Mouse (Mus musculus): ENCODE results near the gene Ptx4.

Ptx4 gene

DNA sequence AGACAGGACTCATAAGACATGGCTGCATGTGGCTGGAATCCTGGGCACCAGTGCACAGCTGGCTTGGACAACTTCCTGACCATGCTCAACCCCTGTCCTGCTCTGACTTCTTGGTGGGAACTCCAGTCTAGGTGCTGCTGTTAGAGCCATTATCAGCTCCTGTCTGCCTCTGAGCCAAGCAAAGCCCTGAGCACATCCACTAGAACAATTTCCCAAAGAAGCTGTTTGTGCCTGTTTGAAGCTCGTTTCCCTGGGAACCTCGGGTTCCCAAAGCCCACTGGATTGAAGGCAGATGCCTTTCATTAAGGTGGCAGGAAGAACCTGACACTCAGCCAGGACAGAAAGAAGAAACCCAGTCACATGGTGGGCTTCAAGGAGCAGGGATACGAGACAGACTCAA lies at the start of gene Ptx4:
Ptx4 (plus strand) TSS at position 355 of the 400 bp plus-strand sequence.
- DNase-seq (ENCODE audit: low spot score in 2 of 2) = no peak

GRCm38 (mm10) chr17:25076906-25077305 lies 43.7 kb upstream of the Ptx4 start:
- DNase-seq (ENCODE audit: low spot score in 2 of 2) = peak in 1 of 2 experiments; percentile 23

- peak in 1 of 2 experiments; percentile 34 for DNase-seq (ENCODE audit: low spot score in 2 of 2)
Observed at GRCm38 (mm10) chr17:25077771-25078372, 42.7 kb upstream of the Ptx4 start.

- no peak for DNase-seq (ENCODE audit: low spot score in 2 of 2)
Observed at GRCm38 (mm10) chr17:25080210-25080609, 40.4 kb upstream of the Ptx4 start.

- DNase-seq (ENCODE audit: low spot score in 2 of 2) = no peak
Observed at GRCm38 (mm10) chr17:25080960-25081381, 39.6 kb upstream of the Ptx4 start.

- no peak for DNase-seq (ENCODE audit: low spot score in 2 of 2)
Observed at GRCm38 (mm10) chr17:25082081-25082847, 38.3 kb upstream of the Ptx4 start.

DNA sequence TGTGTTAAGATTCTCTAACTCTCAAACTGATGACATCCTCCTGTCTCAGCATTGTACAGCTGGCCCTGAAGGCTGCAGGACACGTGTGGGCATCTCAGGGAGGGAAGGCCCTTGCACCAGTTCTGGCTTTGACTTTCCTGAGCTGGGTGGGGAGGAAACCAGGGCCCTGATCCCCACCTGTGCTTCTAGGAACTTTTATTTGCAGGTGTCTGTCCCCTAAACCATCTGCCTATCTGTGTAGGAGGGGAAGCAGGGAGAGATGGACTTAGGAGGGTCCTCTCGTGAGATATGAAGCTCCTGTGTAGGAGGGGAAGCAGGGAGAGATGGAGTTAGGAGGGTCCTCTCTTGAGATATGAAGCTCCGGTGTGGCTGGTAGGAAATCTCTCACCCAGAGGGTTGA lies 37.7 kb upstream of the Ptx4 start:
- no peak for DNase-seq (ENCODE audit: low spot score in 2 of 2)

DNA sequence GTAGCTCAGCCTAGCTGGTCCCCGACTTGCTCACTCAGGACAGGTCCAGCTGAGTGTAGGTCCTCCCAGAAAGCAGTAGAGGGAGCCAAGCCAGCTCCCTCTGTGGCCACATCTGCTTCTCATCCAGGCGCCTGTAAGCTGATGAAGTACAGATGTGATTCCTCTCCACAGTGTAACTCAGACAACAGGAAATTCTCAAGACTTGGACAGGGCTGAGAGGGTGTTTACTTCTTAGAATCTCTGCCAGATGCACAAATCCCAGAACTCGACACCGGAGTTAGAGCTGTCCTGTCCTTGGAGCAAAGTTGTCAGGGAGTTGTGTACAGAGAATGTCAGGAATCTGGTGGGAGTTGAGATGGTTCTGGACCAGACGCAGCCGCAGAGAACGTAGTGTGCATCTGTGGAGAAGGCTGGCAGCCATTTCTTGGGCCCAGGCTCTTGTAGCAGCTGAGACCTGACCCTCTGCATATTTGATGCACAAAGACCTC lies 37.1 kb upstream of the Ptx4 start, which contains the start of gene Tmem204:
Tmem204 (minus strand) TSS at position 148 of the 488 bp plus-strand sequence.
- no peak for DNase-seq (ENCODE audit: low spot score in 2 of 2)

- no peak for DNase-seq (ENCODE audit: low spot score in 2 of 2)
Observed at GRCm38 (mm10) chr17:25084835-25085385, 35.6 kb upstream of the Ptx4 start.

GRCm38 (mm10) chr17:25086724-25087123 lies 33.8 kb upstream of the Ptx4 start:
- no peak for DNase-seq (ENCODE audit: low spot score in 2 of 2)

GRCm38 (mm10) chr17:25089158-25089557 lies 31.4 kb upstream of the Ptx4 start:
- DNase-seq (ENCODE audit: low spot score in 2 of 2) = no peak

GRCm38 (mm10) chr17:25090450-25090849 lies 30.1 kb upstream of the Ptx4 start:
- no peak for DNase-seq (ENCODE audit: low spot score in 2 of 2)

DNA sequence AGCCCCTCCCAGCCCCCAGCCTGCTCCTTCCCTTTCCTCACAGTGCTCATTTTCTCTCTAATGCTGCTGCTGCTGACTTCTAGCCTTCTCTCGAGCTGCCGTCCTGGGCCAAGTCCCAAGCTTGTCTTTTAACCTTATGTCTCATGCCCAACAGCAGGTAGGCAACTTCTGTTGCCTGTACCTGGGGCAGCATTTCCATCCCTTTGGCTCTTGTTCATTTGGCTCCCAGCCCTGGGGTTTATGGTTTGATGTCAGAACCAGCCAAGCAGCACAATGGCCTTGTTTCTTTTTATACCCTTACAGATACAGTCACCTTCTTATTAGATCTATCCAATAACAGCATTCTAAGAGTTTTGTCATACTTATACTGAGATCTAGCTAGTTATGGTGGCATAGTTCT lies 24.3 kb upstream of the Ptx4 start:
- no peak for DNase-seq (ENCODE audit: low spot score in 2 of 2)

DNA sequence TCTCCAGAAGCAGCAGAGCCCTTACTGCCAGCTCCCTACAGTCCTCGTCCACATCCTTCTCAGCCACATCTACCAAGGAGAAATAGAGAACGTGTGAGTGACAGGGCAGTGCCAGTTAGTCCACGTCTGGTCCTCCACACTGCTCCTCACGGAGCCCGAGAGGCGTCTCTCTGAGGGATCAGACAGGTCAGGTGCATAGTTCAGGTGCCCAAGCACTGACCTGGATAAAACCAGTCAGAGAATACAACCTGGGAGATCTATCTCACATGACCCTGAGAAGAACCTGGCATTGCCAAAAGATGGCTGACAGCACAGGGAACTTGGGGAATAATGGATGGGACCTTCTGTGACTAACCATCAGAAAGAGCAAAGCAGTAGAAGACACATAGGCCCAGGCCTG lies 20.5 kb upstream of the Ptx4 start:
- no peak for DNase-seq (ENCODE audit: low spot score in 2 of 2)

DNA sequence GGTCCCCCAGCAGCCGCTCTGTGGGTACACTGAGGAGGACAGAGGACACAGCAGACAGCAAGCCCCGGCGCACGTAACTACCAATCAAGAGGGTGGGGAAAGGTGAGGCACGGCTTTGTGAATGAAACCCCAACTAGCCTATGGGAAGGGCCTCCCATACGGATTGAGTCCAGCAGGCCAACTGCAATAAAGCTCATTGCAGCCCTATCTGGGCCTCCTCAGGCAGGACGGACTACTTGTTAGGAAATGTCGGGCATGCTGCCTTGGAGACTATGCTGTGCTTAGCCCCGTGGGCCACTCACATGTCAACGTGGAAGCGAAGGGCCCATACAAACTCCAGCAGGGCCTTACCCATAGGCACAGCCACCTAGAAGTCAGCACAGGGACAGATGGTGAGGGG lies 19.2 kb upstream of the Ptx4 start:
- DNase-seq (ENCODE audit: low spot score in 2 of 2) = no peak

DNA sequence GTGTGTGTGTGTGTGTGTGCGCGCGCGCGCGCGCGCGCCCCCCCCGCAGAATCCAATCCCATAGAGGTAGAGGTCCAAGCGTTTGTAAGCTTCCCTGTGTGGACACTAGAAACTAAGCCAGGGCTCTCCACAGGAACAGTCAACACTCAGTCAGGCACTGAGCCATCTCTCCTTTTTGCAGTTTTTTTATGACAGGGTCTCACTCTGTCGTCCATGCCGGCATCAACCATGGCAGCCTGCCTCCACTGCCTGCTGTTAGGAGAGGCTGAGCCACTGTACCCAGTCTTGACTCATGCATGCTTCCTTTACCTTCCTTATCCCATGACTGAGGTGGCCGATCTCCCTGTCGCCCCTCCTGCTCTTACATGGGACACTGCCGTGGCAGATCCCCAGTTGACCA lies 12.8 kb upstream of the Ptx4 start:
- DNase-seq (ENCODE audit: low spot score in 2 of 2) = no peak

GRCm38 (mm10) chr17:25109578-25109977 lies 11.0 kb upstream of the Ptx4 start:
- no peak for DNase-seq (ENCODE audit: low spot score in 2 of 2)

- no peak for DNase-seq (ENCODE audit: low spot score in 2 of 2)
Observed at GRCm38 (mm10) chr17:25110590-25110989, 10.0 kb upstream of the Ptx4 start.

DNA sequence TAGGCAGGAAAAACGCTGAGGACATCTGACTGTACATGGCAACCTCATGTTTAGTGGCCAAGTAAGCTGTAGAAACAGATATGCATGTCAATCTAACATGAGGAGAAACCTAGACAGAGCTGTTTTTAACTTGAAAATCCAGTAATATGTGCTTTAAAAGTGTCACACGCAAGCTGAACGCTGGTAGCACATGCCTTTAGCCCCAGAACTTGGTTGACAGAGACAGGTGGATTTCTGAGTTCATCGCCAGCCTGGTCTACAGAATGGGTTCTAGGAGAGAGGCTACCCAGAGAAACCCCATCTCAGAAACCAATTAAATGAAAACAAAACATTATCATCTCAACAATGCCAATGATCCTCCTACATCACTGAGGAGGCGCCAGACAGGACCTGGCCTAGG lies 9.3 kb upstream of the Ptx4 start:
- no peak for DNase-seq (ENCODE audit: low spot score in 2 of 2)

GRCm38 (mm10) chr17:25111739-25112422 lies 8.7 kb upstream of the Ptx4 start:
- DNase-seq (ENCODE audit: low spot score in 2 of 2) = peak in 1 of 2 experiments; percentile 55

- DNase-seq (ENCODE audit: low spot score in 2 of 2) = no peak
Observed at GRCm38 (mm10) chr17:25112423-25112810, 8.1 kb upstream of the Ptx4 start.

- DNase-seq (ENCODE audit: low spot score in 2 of 2) = no peak
Observed at GRCm38 (mm10) chr17:25114908-25115645, 5.5 kb upstream of the Ptx4 start.

Data from left cerebral cortex, adult 9 months (tissue).